ENCODE assay signal across 8 mouse cellular contexts in the genomic region with DNA sequence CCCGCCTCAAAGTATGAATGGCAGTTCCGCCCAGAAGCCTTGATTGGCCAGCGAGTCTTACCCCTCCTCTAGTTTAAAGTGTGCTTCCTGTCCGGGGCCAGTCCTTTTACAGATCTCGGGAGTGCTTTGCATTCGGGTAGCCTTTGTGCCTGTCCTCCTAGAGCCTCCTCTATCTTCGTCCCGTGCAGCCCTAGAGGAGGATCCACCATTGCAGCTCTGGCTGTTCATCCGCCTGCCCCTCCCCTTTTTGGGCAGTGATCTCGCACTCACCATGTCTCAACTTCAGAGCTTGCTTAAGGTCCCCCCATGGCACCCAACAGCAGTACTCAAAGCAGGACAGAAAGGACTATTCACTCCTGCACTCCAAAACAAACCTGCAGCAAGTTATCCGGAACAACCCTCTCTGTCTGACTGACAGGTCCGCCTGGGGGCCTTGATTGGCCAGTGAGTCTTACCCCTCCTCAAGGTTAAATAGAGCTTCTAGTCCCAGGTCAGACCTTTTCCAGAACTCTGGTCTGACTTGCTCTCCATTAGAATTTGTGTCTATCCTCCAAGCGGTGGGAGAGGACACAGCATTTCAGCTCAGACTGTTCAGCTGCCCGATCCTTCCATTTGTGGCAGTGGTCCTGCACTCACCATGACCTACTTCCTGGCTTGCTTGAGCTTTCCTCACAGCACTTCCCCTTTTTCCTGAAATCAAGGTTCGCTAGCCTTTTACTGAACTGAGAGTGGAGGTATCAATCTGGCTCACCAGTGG. TPM values are rescaled to one million over a fixed set of nuclear protein-coding genes. Genes with fewer than 3 reads are reported as not detected.
A peak's percentile ranks its signal among the peaks of the same experiment; 100 is the strongest.
DNase-seq lines count a peak whose midpoint lies in the region; ATAC-seq and TF ChIP-seq lines count a peak whose summit lies in the region.

No protein-coding gene starts in this region.

- peak; percentile 69 for DNase-seq in adipocyte (ENCODE audit: low spot score)
- DNase-seq in embryo, embryonic 10 days (ENCODE audit: low spot score), result peak; percentile 80
- DNase-seq in gastrocnemius, postnatal 10 days, result peak; percentile 58
- DNase-seq in hindlimb bud, embryonic 11.5 days (ENCODE audit: extremely low spot score, low read depth, low spot score), result peak; percentile 12
- DNase-seq in left cerebral cortex, adult 2 months (ENCODE audit: extremely low spot score in 1 of 2, low spot score in 2 of 2), result peak; percentile 57
- peak; percentile 82 to 87 for DNase-seq in right cerebral cortex, postnatal 10 days (ENCODE audit: low spot score in 2 of 2)
- peak; percentile 78 for DNase-seq in urinary bladder, postnatal 14 days (ENCODE audit: low spot score)

- H3K27ac ChIP-seq in left cerebral cortex, adult 2 months, result peak overlapping the region; percentile 59

- peak; percentile 92 for ATAC-seq in megakaryocyte, adult 5-6 weeks (ENCODE audit: poor library complexity, severe bottlenecking)

- H3K4me3 ChIP-seq in left cerebral cortex, adult 2 months, result peak overlapping the region; percentile 51

- no peak for TF ChIP-seq CTCF in left cerebral cortex, adult 2 months (IDR thresholded peaks at IDR 0.05)

- intact Hi-C loops in left cerebral cortex, adult 2 months (cut with DNase I), result no loop called here

RNA-seq across cellular contexts. Expression of a gene that starts 28.9 kb away (rescaled TPM):
- 1 to 10 TPM; 6.8 to 7.4 TPM for total RNA-seq in gastrocnemius, postnatal 10 days (2021)
- 1 to 10 TPM; 7.2 to 8.5 TPM for total RNA-seq in left cerebral cortex, adult 2 months (2021)
- 21.2 and 28.7 TPM in 2 replicates for total RNA-seq in megakaryocyte, adult 5-6 weeks (2015)
- total RNA-seq in megakaryocyte, adult 5-6 weeks (2017), result 8.4 and 12.4 TPM in 2 replicates

Comparison
In these comparisons a context has a peak if more than half of its experiments do, and no peak if none do; other contexts are left out.
1. Peak in every context shown above with its lines: DNase-seq, ATAC-seq, H3K4me3 ChIP-seq and H3K27ac ChIP-seq.
2. DNase-seq: peak in every context shown above with its lines; median percentile 84 in right cerebral cortex, postnatal 10 days; 80 in embryo, embryonic 10 days; 78 in urinary bladder, postnatal 14 days; 69 in adipocyte; 58 in gastrocnemius, postnatal 10 days; 57 in left cerebral cortex, adult 2 months; 12 in hindlimb bud, embryonic 11.5 days.